Mouse (Mus musculus) liver (tissue): ENCODE measurements around the gene Taf9.
A peak's percentile ranks its signal among the peaks of the same experiment; 100 is the strongest.

ENCODE experiments used
- DNase-seq: peaks from one replicate; pipeline ENCODE4 v3.0.0-alpha.2; 2020; ENCODE audit warnings: mixed read lengths

Gene Taf9

GRCm38 (mm10) chr13:100670181-100670741, 18.9 kb downstream of the Taf9 start:
- no peak for DNase-seq

- no peak for DNase-seq
Observed at GRCm38 (mm10) chr13:100675936-100676635, 24.7 kb downstream of the Taf9 start.

DNA sequence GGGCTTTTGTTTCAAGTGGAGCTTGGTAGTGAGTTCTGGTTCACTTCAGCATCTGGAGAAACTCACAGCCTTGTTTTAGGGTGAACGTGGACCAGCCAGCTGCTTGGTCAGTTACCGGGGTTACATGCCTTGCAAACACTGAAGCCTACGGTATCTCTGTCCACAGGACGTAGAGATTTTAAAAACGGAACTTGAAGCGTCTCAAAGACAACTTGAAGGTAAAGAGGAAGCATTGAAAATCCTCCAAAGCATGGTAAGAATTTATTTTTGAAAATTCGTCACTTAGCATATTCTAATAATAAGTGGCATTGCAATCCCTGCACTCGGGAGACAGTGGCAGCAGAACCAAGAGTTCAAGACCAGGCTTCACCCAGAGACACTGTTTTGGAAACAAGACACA, 30.2 kb downstream of the Taf9 start:
- no peak for DNase-seq

- no peak for DNase-seq
Observed at GRCm38 (mm10) chr13:100682837-100683236, 31.5 kb downstream of the Taf9 start.

GRCm38 (mm10) chr13:100684355-100684754, 33.0 kb downstream of the Taf9 start:
- peak; percentile 46 for DNase-seq

DNA sequence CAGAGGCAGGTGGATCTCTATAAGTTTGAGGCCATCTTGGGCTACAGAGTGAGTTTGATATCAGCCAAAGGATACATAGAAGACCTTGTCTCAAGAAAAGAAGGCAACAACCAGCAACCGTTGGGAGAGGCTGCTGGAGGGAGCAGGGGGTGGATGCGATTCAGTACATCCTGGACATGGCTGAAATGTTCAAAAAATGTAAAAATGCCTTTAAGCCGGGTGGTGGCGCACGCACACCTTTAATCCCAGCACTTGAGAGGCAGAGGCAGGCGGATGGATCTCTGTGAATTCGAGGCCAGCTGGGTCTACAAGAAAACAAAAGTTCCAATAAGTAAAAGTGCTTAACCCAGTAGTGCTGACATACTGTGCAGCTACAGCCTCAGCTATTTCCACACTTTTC, 36.1 kb downstream of the Taf9 start:
- no peak for DNase-seq

GRCm38 (mm10) chr13:100697541-100697940, 46.2 kb downstream of the Taf9 start:
- no peak for DNase-seq

DNA sequence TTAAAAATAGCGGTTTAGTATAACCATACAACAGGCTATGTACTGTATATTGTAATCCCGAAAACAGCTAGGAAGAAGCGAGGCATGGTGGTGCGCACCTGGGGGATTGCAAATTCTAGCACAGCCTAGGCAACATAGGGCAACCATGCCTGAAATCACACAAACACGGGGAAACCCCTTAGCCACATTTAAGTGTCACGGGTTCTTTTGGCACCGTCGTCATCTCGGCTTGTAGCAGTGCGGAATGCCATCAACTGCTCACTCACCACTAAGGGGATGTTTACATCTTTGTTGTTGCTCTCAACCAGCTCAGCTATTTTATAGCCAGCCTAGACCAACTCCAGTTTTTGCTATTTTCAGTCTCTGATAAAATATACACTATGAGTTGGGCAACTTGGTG, 47.5 kb downstream of the Taf9 start:
- no peak for DNase-seq

GRCm38 (mm10) chr13:100703468-100703867, 52.1 kb downstream of the Taf9 start:
- no peak for DNase-seq
